Mouse (Mus musculus) midbrain, embryonic 11.5 days (tissue): ENCODE measurements around the gene Gabpb2. TPM values are rescaled to one million over a fixed set of nuclear protein-coding genes. Genes with fewer than 3 reads are reported as not detected.
A peak's percentile ranks its signal among the peaks of the same experiment; 100 is the strongest.

Experiments used
- ATAC-seq: fragments of 200-750 bp; cut with Nextera tagmentation; 2 replicates; pipeline ENCODE4 v1.8.0; 2017; ENCODE audit warnings: moderate TSS enrichment, moderate library complexity; ENCODE audit not compliant: low FRiP score
- DNase-seq: peaks from one replicate; pipeline ENCODE4 v3.0.0; 2015; ENCODE audit warnings: low spot score; ENCODE audit errors: missing footprints
- H3K27ac ChIP-seq: fragments of 300-500 bp; sonication (generic); 2 replicates; pipeline ENCODE4 v1.5.1; 2014; ENCODE audit warnings: low read depth, low read length
- H3K27me3 ChIP-seq: fragments of 300-500 bp; sonication (generic); 2 replicates; pipeline ENCODE4 v1.6.1; 2014; ENCODE audit warnings: mild to moderate bottlenecking, low read length, moderate library complexity, mixed read lengths; ENCODE audit not compliant: control insufficient read depth, insufficient read depth
- H3K36me3 ChIP-seq: fragments of 300-500 bp; sonication (generic); 2 replicates; pipeline ENCODE4 v1.6.1; 2014; ENCODE audit warnings: mild to moderate bottlenecking, low read length, moderate library complexity, mixed read lengths; ENCODE audit not compliant: control insufficient read depth, insufficient read depth
- H3K4me1 ChIP-seq: fragments of 300-500 bp; sonication (generic); 2 replicates; pipeline ENCODE4 v1.6.1; 2014; ENCODE audit warnings: low read length; ENCODE audit not compliant: control insufficient read depth, insufficient read depth
- H3K4me2 ChIP-seq: fragments of 300-500 bp; sonication (generic); 2 replicates; pipeline ENCODE4 v1.6.1; 2014; ENCODE audit warnings: mild to moderate bottlenecking, moderate library complexity
- H3K4me3 ChIP-seq: fragments of 300-500 bp; sonication (generic); 2 replicates; pipeline ENCODE4 v1.5.1; 2014; ENCODE audit warnings: low read depth, low read length
- H3K9ac ChIP-seq: fragments of 300-500 bp; sonication (generic); 2 replicates; pipeline ENCODE4 v1.6.1; 2014; ENCODE audit warnings: low read length
- H3K9me3 ChIP-seq: fragments of 300-500 bp; sonication (generic); 2 replicates; pipeline ENCODE4 v1.6.1; 2016; ENCODE audit warnings: low read length; ENCODE audit not compliant: control insufficient read depth
- WGBS: fragments of 180-500 bp; shearing (Covaris S2); extraction: QIAGEN DNeasy Blood & Tissue Kit; methylation state at CpG from one replicate; pipeline ENCODE4 v1.1.7; 2014; 5-methylcytosine and 5-hydroxymethylcytosine counted together
- polyA plus RNA-seq: library from polyadenylated mRNA; unstranded; fragments of >200 nt; fragmentation: Nextera tagmentation; extraction: Ambion mirVana; gene quantifications from 2 replicates; pipeline ENCODE4 v1.2.1, GENCODE M21; 2014

Gabpb2 gene
- polyA plus RNA-seq, 1 experiment from 2014 or later, result 6.9 TPM

GRCm38 (mm10) chr3:95235386-95236301 lies 17.9 kb upstream of the Gabpb2 start:
- DNase-seq, result no peak
- Histone ChIP-seq H3K9ac (no peak overlapping the region), H3K4me1 (peaks cover 10% of the 10 kb centered on the region), H3K27ac (no peak overlapping the region), H3K36me3 (peaks cover 41% of the 10 kb centered on the region), H3K4me2 (no peak overlapping the region), H3K27me3 (no peaks in the 10 kb centered on the region), H3K4me3 (no peak overlapping the region), H3K9me3 (no peaks in the 10 kb centered on the region)
- no peak for ATAC-seq
- WGBS, result 82% methylated on average over 23 of the region's 23 CpGs

DNA sequence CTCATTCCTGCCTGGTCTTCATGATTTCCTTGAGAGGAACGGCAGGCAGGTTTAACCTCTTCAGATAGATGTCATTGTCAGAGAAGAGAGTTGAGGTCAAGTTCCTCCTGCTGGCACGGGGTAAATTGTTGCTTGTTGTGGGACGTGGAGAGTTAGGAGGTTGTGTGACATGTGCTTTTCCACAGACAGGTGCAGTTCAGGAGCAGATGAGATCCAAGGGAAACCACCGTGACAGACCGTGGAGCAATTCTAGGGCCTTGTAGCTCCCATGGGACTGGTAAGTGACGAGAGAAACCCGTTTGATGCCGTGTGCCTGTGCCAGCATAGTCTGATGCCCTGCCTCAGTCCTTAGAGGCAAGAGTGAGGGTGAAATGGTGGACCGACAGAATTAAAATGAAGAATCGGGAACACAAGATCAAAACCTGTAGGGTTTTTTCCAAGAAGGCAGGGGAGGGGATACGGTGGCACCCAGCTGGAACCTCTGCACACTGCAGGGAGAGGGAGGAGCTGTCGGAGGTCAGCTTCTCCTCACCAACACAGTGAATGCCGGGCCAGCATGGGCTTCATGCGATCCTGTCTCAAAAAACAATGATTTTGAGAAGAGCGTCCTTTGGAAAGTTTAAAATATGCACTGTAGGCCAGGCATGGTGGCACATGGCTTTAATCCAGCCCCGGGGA lies 15.7 kb upstream of the Gabpb2 start:
- Histone ChIP-seq H3K27ac (no peak overlapping the region), H3K27me3 (no peaks in the 10 kb centered on the region), H3K9ac (no peak overlapping the region), H3K4me2 (no peak overlapping the region), H3K4me3 (no peak overlapping the region), H3K36me3 (peaks cover 41% of the 10 kb centered on the region), H3K4me1 (peaks cover 17% of the 10 kb centered on the region), H3K9me3 (no peaks in the 10 kb centered on the region)
- WGBS, result 92% methylated on average over 16 of the region's 16 CpGs
- ATAC-seq (no peak), DNase-seq (no peak)

- DNase-seq (no peak), ATAC-seq (no peak)
- 93% methylated on average over 7 of the region's 7 CpGs for WGBS
- Histone ChIP-seq H3K9me3 (no peaks in the 10 kb centered on the region), H3K4me2 (no peak overlapping the region), H3K4me3 (no peak overlapping the region), H3K36me3 (peaks cover 36% of the 10 kb centered on the region), H3K4me1 (peaks cover 17% of the 10 kb centered on the region), H3K9ac (no peak overlapping the region), H3K27me3 (no peaks in the 10 kb centered on the region), H3K27ac (no peak overlapping the region)
Observed at GRCm38 (mm10) chr3:95232771-95233170, 15.1 kb upstream of the Gabpb2 start.

DNA sequence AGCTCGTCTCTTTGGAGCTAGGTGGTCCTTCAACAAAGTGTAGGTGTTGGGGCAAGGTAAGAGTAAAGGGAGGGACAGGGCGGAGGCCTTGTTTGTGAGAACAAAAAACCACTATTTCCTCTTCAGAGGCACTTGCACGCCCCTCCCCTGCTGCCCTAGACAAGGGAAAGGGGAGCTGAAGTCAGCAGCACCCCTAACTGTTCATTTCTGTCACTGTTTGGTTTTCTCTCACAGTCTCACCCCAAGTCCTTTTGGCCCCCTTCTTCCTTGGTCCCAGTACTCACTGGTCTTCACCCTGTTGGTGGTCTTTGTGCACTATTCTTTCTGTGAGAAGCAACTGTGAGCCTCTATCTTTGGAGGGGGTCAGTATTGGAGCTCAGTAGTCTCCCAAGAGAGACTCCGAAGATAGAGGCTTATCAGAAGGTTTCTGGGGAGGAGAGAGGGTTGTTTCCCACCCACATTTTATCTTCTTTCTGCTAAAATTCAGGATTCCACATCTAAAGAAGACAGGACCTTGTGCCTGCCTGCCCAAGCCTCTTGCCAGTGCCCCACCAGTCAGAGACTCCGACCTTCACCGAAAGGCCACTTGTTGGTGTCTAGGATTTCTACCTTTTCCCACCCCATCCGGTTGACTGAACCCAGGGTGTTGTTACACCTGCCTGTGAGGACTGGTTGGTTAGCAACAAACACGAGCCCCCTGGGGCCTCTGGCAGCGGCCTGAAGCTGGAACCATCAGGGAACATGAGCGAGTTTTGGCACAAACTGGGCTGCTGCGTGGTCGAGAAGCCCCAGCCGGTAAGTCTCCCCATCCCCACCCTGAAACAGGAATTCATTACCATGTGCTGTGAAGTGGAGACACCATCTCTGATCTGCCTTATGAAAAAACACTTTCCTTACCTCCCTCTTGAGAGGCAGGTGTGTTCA lies 13.8 kb upstream of the Gabpb2 start, which contains the start of gene Mllt11:
Gene Mllt11, minus strand, starts transcription at position 874 of the 924 bp plus-strand sequence.
- H3K4me2 ChIP-seq, result peak within 1 kb of the TSS; percentile 96
- H3K4me3 ChIP-seq, result peak within 1 kb of the TSS; percentile 72; the same call in 1 of the 2 replicates
- peak within 1 kb of the TSS; percentile 80; the same call in 1 of the 2 replicates for H3K9ac ChIP-seq
- H3K4me1 ChIP-seq, result peaks cover 21% of the 10 kb centered on the region
- H3K27ac ChIP-seq, result peak within 1 kb of the TSS; percentile 79; the same call in 1 of the 2 replicates
- ATAC-seq (no peak), DNase-seq (no peak)
- 81% methylated on average over 13 of the region's 13 CpGs for whole genome bisulfite sequencing
- H3K36me3 ChIP-seq, result peaks cover 36% of the 10 kb centered on the region
- H3K27me3 ChIP-seq, result no peaks in the 10 kb centered on the region
- H3K9me3 ChIP-seq, result no peaks in the 10 kb centered on the region

DNA sequence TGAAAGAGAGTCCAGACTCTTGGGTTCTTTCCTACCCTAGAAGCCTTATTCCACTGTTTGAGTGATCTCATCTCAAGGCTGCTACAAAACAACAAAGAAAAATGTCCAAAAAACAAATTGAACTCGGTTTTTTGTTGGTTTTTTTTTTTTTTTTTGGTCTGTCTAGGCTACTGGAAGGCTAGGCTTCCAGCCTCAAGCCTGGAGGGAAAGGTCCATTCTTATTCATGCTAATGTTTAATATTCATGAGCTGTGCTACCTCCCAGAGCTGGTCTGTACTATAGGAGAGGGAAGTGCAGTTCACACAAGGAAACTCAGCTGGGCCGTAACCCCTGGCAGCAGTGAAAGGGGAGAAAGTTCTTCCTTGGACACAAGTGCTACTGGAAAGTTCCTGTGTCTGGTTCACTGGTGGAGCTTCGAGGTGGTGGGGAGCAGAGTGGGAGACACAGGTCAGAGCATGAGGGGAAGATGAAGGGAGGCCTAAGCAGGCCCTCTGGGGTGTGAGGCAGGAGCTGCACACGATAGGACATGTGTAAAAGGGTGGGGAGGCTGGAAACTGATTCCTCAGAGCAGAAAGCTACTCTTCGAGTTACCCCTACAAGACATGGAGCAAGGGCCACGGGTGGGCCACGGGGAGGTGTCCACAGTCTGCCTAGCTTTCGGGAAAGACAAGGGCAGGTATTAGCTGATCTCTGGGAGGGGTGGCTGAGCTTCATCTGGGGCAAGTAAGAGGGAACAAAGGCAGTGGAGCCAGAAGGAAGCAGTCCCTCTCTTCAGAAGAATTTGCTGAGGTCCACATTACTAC lies 13.0 kb upstream of the Gabpb2 start:
- Histone ChIP-seq H3K27me3 (no peaks in the 10 kb centered on the region), H3K36me3 (peaks cover 35% of the 10 kb centered on the region), H3K4me3 (peak overlapping the region; percentile 72), H3K27ac (peak overlapping the region; percentile 79), H3K9me3 (no peaks in the 10 kb centered on the region), H3K4me1 (peaks cover 23% of the 10 kb centered on the region), H3K4me2 (peak overlapping the region; percentile 96), H3K9ac (peak overlapping the region; percentile 80)
- 32% methylated on average over 8 of the region's 8 CpGs for WGBS
- ATAC-seq, result peak; percentile 51
- DNase-seq, result peak; percentile 91

GRCm38 (mm10) chr3:95229781-95230494 lies 12.2 kb upstream of the Gabpb2 start:
- DNase-seq, result peak; percentile 96
- H3K4me3 ChIP-seq, result peak overlapping the region; percentile 72
- H3K9me3 ChIP-seq, result no peaks in the 10 kb centered on the region
- H3K4me1 ChIP-seq, result peaks cover 23% of the 10 kb centered on the region
- peak overlapping the region; percentile 79 for H3K27ac ChIP-seq
- H3K36me3 ChIP-seq, result peaks cover 32% of the 10 kb centered on the region
- peak; percentile 31 for ATAC-seq
- peak overlapping the region; percentile 96 for H3K4me2 ChIP-seq
- no peaks in the 10 kb centered on the region for H3K27me3 ChIP-seq
- under 1% methylated on average over 13 of the region's 13 CpGs for WGBS
- H3K9ac ChIP-seq, result peak overlapping the region; percentile 80

DNA sequence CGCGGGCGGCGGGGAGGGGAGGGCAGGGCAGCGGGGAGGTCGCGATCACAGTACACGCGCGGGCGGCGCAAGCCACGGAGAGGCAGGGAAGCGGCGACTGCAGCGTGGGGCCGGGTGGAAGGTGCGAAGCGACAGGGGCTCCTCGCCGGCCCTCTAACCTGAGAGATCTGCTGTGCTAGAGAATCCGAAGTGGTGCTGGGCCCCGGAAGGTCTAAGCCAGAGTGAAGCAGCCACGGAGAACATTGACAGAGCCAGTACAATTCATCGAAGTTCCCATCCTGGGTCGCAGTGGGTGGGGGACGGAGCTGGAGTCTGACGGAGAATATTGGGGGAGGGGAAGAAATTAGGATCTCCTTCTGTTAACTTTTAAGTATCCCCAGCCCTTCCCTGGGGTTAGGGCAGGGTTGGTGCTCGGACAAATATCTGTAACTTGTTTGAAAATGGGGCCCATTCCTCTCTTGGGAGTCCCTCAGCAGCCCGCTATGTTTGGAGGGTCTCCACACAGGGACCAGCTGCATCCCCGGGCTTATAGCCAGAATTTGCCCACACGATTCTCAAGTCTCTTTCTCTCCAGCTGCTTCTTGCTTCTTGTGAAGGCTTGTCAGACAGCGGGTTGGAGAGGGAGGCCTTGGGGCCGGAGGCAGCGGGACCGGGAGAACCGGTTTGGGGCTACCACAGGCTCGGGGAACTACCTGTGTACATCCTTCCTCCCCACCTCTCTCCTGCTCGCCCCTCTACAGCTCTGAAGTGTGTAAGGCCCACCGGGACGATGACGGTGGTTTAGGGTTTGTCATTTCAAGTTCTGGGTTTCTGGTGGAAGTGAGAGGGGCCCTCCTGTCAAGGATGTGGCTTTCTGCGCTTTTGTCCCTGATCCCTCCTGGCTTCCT lies 11.4 kb upstream of the Gabpb2 start:
- Histone ChIP-seq H3K27me3 (no peaks in the 10 kb centered on the region), H3K36me3 (peaks cover 26% of the 10 kb centered on the region), H3K9ac (peak overlapping the region; percentile 80), H3K4me1 (peaks cover 23% of the 10 kb centered on the region), H3K9me3 (no peaks in the 10 kb centered on the region), H3K27ac (peak overlapping the region; percentile 79), H3K4me3 (peak overlapping the region; percentile 72), H3K4me2 (peak overlapping the region; percentile 96)
- WGBS, result under 1% methylated on average over 43 of the region's 43 CpGs
- DNase-seq (peak; percentile 96), ATAC-seq (no peak)
